In genomic region chr17:4319141-4319540, GRCm38 (mm10) we compare ENCODE assay signal across 21 mouse cellular contexts.
DNase-seq lines count a peak whose midpoint lies in the region; ATAC-seq and TF ChIP-seq lines count a peak whose summit lies in the region.
"Had no signal": no experiment of that assay in that cellular context is flagged by ENCODE, and none has a peak within 500 bp of the region (broad histone marks: within the 10 kb centered on the region; RNA-seq: fewer than 3 reads in every experiment).

No protein-coding gene starts in this region.

- intact Hi-C loops in gastrocnemius, postnatal 14 days (cut with DNase I; ENCODE audit: low total_unique reads) = no loop called here

- no peaks in the 10 kb centered on the region for H3K36me3 ChIP-seq in heart, embryonic 11.5 days (ENCODE audit: control insufficient read depth, insufficient read depth, low read length)
- no peaks in the 10 kb centered on the region for H3K36me3 ChIP-seq in heart, embryonic 15.5 days
- H3K36me3 ChIP-seq in lung, postnatal 0 days (ENCODE audit: insufficient read depth, low read length) = no peaks in the 10 kb centered on the region
- H3K36me3 ChIP-seq: embryonic facial prominence, embryonic 10.5 days; hindbrain, embryonic 15.5 days had no signal

- TF ChIP-seq CTCF in lung, postnatal 0 days (IDR thresholded peaks at IDR 0.05) = no peak

- 51% methylated on average over 4 of the region's 4 CpGs for WGBS in heart, embryonic 11.5 days (ENCODE audit: insufficient replicate concordance)
- 42% methylated on average over 4 of the region's 4 CpGs for WGBS in heart, embryonic 15.5 days
- WGBS in lung, postnatal 0 days = 42% methylated on average over 4 of the region's 4 CpGs

- no peak overlapping the region for H3K9ac ChIP-seq in heart, embryonic 11.5 days (ENCODE audit: low read depth, low read length)
- H3K9ac ChIP-seq in heart, embryonic 15.5 days = no peak overlapping the region
- no peak overlapping the region for H3K9ac ChIP-seq in lung, postnatal 0 days (replicated peaks; ENCODE audit: low read depth)
- H3K9ac ChIP-seq: hindbrain, embryonic 15.5 days had no signal

- no peak overlapping the region for H3K4me3 ChIP-seq in heart, embryonic 11.5 days (ENCODE audit: low read depth, low read length)
- H3K4me3 ChIP-seq in heart, embryonic 15.5 days = no peak overlapping the region
- no peak overlapping the region for H3K4me3 ChIP-seq in lung, postnatal 0 days (ENCODE audit: low read depth, low read length)
- H3K4me3 ChIP-seq: embryonic facial prominence, embryonic 10.5 days; hindbrain, embryonic 15.5 days had no signal

- peak; percentile 54; the same call in 1 of the 2 replicates for TF ChIP-seq EP300 in lung, postnatal 0 days (IDR thresholded peaks at IDR 0.05)

- H3K9me3 ChIP-seq in heart, embryonic 11.5 days (replicated peaks; ENCODE audit: control insufficient read depth, low read length) = no peaks in the 10 kb centered on the region
- no peaks in the 10 kb centered on the region for H3K9me3 ChIP-seq in heart, embryonic 15.5 days (replicated peaks)
- no peaks in the 10 kb centered on the region for H3K9me3 ChIP-seq in lung, postnatal 0 days (ENCODE audit: low read length)
- H3K9me3 ChIP-seq: embryonic facial prominence, embryonic 10.5 days; hindbrain, embryonic 15.5 days had no signal

- H3K27ac ChIP-seq in heart, embryonic 11.5 days (ENCODE audit: low read depth, low read length) = peak overlapping the region; percentile 47; the same call in 1 of the 2 replicates
- H3K27ac ChIP-seq in heart, embryonic 15.5 days = peak overlapping the region; percentile 36; the same call in 1 of the 2 replicates
- no peak overlapping the region for H3K27ac ChIP-seq in lung, postnatal 0 days (ENCODE audit: low read length)
- H3K27ac ChIP-seq: embryonic facial prominence, embryonic 10.5 days; hindbrain, embryonic 15.5 days had no signal

- H3K4me1 ChIP-seq in heart, embryonic 11.5 days (ENCODE audit: control insufficient read depth, insufficient read depth, low read length) = no peaks in the 10 kb centered on the region
- H3K4me1 ChIP-seq in heart, embryonic 15.5 days (replicated peaks) = peaks cover 9% of the 10 kb centered on the region; the same call in 1 of the 2 replicates
- H3K4me1 ChIP-seq in lung, postnatal 0 days (ENCODE audit: insufficient read depth, low read depth, low read length) = no peaks in the 10 kb centered on the region
- H3K4me1 ChIP-seq: embryonic facial prominence, embryonic 10.5 days; hindbrain, embryonic 15.5 days had no signal

- DNase-seq in heart, postnatal 4 days = no peak
- no peak for DNase-seq in heart, adult 9 months (ENCODE audit: low spot score in 2 of 2)
- peak; percentile 72 for DNase-seq in lung, postnatal 0 days (ENCODE audit: low spot score)
- DNase-seq in lung, postnatal 25 days (ENCODE audit: low spot score) = peak; percentile 24
- DNase-seq in gastrocnemius, postnatal 14 days = no peak
- DNase-seq: adrenal gland, postnatal 14 days; cerebellum, adult 11-12 months; cerebellum, adult 9-10 months; cerebellum, postnatal 25 days; gastrocnemius, postnatal 10 days; heart, postnatal 14 days; kidney, adult 2 months had no signal

- ATAC-seq in heart, embryonic 11.5 days (replicated peaks; ENCODE audit: insufficient number of reproducible peaks, low FRiP score, low TSS enrichment) = no peak
- no peak for ATAC-seq in heart, embryonic 15.5 days (replicated peaks; ENCODE audit: insufficient number of reproducible peaks, insufficient read depth, low FRiP score, low read depth)
- ATAC-seq in lung, postnatal 0 days = peak; percentile 75
- ATAC-seq: activated CD4-positive, CD25-positive, alpha-beta regulatory T cell, adult 4 months; forebrain, embryonic 14.5 days; intestine, embryonic 16.5 days; Patski had no signal

- no peaks in the 10 kb centered on the region for H3K27me3 ChIP-seq in heart, embryonic 11.5 days (ENCODE audit: control insufficient read depth, insufficient read depth, low read length)
- no peaks in the 10 kb centered on the region for H3K27me3 ChIP-seq in heart, embryonic 15.5 days
- no peaks in the 10 kb centered on the region for H3K27me3 ChIP-seq in lung, postnatal 0 days (replicated peaks; ENCODE audit: insufficient read depth, low read length)
- H3K27me3 ChIP-seq: CH12.LX; hindbrain, embryonic 15.5 days had no signal

- no peak overlapping the region for H3K4me2 ChIP-seq in heart, embryonic 11.5 days
- H3K4me2 ChIP-seq in heart, embryonic 15.5 days = no peak overlapping the region
- H3K4me2 ChIP-seq in lung, postnatal 0 days (replicated peaks; ENCODE audit: low read depth, low read length) = no peak overlapping the region
- H3K4me2 ChIP-seq: hindbrain, embryonic 15.5 days had no signal

Comparison
In these comparisons a context has a peak if more than half of its experiments do, and no peak if none do; other contexts are left out.
1. DNase-seq: peak in lung, postnatal 0 days (single experiment) and lung, postnatal 25 days (single experiment); none in heart, postnatal 4 days (single experiment), heart, adult 9 months (0 of 2) and gastrocnemius, postnatal 14 days (single experiment).